Mouse (Mus musculus): Measurements from ENCODE around the gene Cdh26. TPM values are rescaled to one million over a fixed set of nuclear protein-coding genes. Genes with fewer than 3 reads are reported as not detected.

Cdh26 gene
- total and polyA plus RNA-seq, 2 experiments from 2014 or later: 0.32 to 0.49 TPM

DNA sequence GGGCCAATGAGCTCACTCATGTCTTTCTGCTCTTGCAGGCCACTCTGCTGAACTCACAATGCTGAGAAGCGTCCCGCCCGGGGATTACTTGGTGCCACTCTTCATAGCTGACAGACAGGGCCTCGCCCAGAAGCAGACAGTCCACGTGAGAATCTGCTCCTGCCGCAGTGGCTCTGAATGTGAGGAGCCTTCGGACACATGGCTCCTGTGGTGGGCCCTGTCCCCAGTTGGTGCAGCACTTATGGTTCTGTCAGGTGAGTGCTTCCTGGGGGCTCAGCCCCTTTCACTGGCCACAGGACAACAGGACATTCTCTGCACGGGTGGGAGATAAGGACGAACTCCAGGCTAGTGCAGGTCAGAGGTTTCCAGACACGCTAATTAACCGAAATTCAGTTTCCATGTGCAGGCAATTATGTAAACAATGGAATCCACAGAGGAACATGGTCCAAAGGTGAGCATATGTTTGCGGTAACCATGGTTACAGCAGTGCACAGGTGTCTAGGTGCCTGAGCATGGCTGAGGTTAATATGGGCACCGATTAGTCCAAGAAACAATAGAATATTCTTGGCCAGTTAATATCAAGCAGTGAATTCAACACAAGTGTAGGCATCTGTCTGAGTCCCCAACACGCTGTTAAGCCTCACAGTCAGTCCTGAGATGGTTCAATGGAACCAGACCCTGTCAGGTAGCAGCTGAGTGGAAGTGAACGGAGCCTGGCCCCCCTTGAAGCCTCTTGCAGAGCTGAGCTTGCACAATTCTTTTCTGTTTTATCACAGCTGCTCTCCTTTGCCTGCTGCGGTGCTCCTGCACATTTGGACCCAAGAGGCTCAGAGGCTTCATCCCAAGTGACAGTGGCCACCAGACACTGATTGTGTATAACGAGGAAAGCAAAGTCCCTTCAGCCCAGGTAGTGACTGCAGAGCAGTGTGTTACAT is 41.5 kb downstream of the Cdh26 start:
- ATAC-seq (ENCODE audit: low FRiP score): no peak
- TF ChIP-seq CTCF (IDR thresholded peaks at IDR 0.05): no peak
- 74% methylated on average over 17 of the region's 17 CpGs for WGBS
- Histone ChIP-seq H3K27ac (ENCODE audit: low read depth, low read length) (no peak overlapping the region), H3K4me3 (ENCODE audit: low read depth, low read length) (no peak overlapping the region), H3K27me3 (ENCODE audit: insufficient read depth, low read length) (no peaks in the 10 kb centered on the region), H3K4me1 (ENCODE audit: insufficient read depth, low read length) (0 out of 2 replicates have a peak, but pooled peaks cover 3% of the 10 kb centered on the region), H3K9ac (replicated peaks; ENCODE audit: low read length, poor library complexity, severe bottlenecking) (no peak overlapping the region), H3K36me3 (ENCODE audit: insufficient read depth, low read length) (no peaks in the 10 kb centered on the region), H3K9me3 (ENCODE audit: low read length) (no peaks in the 10 kb centered on the region), H3K4me2 (ENCODE audit: low read depth, low read length, poor library complexity, severe bottlenecking) (no peak overlapping the region)
- no peak for DNase-seq (ENCODE audit: low spot score)

- peak; percentile 18 for DNase-seq (ENCODE audit: low spot score)
- ATAC-seq (ENCODE audit: low FRiP score): peak; percentile 25; the same call in 1 of the 2 replicates
Observed at GRCm38 (mm10) chr2:178473916-178474315, 43.6 kb downstream of the Cdh26 start.

GRCm38 (mm10) chr2:178477228-178477627 is 46.9 kb downstream of the Cdh26 start:
- no peaks in the 10 kb centered on the region for H3K27me3 ChIP-seq (ENCODE audit: insufficient read depth, low read length)
- no peak for TF ChIP-seq CTCF (IDR thresholded peaks at IDR 0.05)
- no peaks in the 10 kb centered on the region for H3K4me1 ChIP-seq (ENCODE audit: insufficient read depth, low read length)
- no peaks in the 10 kb centered on the region for H3K36me3 ChIP-seq (ENCODE audit: insufficient read depth, low read length)
- no peak for ATAC-seq (ENCODE audit: low FRiP score)
- no peak for DNase-seq (ENCODE audit: low spot score)
- no peak overlapping the region for H3K4me3 ChIP-seq (ENCODE audit: low read depth, low read length)
- WGBS: 71% methylated on average over 2 of the region's 2 CpGs
- H3K9ac ChIP-seq (replicated peaks; ENCODE audit: low read length, poor library complexity, severe bottlenecking): no peak overlapping the region
- no peak overlapping the region for H3K4me2 ChIP-seq (ENCODE audit: low read depth, low read length, poor library complexity, severe bottlenecking)
- no peaks in the 10 kb centered on the region for H3K9me3 ChIP-seq (ENCODE audit: low read length)
- no peak overlapping the region for H3K27ac ChIP-seq (ENCODE audit: low read depth, low read length)

More at GRCm38 (mm10) chr2:178473916-178474315, 43.6 kb downstream of the Cdh26 start:
- H3K27me3 ChIP-seq (ENCODE audit: insufficient read depth, low read length): no peaks in the 10 kb centered on the region
- no peaks in the 10 kb centered on the region for H3K9me3 ChIP-seq (ENCODE audit: low read length)
- 0 out of 2 replicates have a peak, but pooled peaks cover 3% of the 10 kb centered on the region for H3K4me1 ChIP-seq (ENCODE audit: insufficient read depth, low read length)
- WGBS: 60% methylated on average over 10 of the region's 10 CpGs
- H3K27ac ChIP-seq (ENCODE audit: low read depth, low read length): no peak overlapping the region
- no peak for TF ChIP-seq CTCF (IDR thresholded peaks at IDR 0.05)
- H3K4me2 ChIP-seq (ENCODE audit: low read depth, low read length, poor library complexity, severe bottlenecking): no peak overlapping the region
- H3K4me3 ChIP-seq (ENCODE audit: low read depth, low read length): no peak overlapping the region
- H3K9ac ChIP-seq (replicated peaks; ENCODE audit: low read length, poor library complexity, severe bottlenecking): no peak overlapping the region
- H3K36me3 ChIP-seq (ENCODE audit: insufficient read depth, low read length): no peaks in the 10 kb centered on the region

- H3K4me2 ChIP-seq (ENCODE audit: low read depth, low read length, poor library complexity, severe bottlenecking): no peak overlapping the region
- 78% methylated on average over 2 of the region's 2 CpGs for WGBS
- H3K9me3 ChIP-seq (ENCODE audit: low read length): no peaks in the 10 kb centered on the region
- ATAC-seq (ENCODE audit: low FRiP score): no peak
- DNase-seq (ENCODE audit: low spot score): peak; percentile 48
- H3K36me3 ChIP-seq (ENCODE audit: insufficient read depth, low read length): no peaks in the 10 kb centered on the region
- H3K27me3 ChIP-seq (ENCODE audit: insufficient read depth, low read length): no peaks in the 10 kb centered on the region
- no peak for TF ChIP-seq CTCF (IDR thresholded peaks at IDR 0.05)
- no peak overlapping the region for H3K27ac ChIP-seq (ENCODE audit: low read depth, low read length)
- no peaks in the 10 kb centered on the region for H3K4me1 ChIP-seq (ENCODE audit: insufficient read depth, low read length)
- no peak overlapping the region for H3K9ac ChIP-seq (replicated peaks; ENCODE audit: low read length, poor library complexity, severe bottlenecking)
- no peak overlapping the region for H3K4me3 ChIP-seq (ENCODE audit: low read depth, low read length)
Observed at GRCm38 (mm10) chr2:178479011-178479410, 48.7 kb downstream of the Cdh26 start.

- Histone ChIP-seq H3K9ac (replicated peaks; ENCODE audit: low read length, poor library complexity, severe bottlenecking) (no peak overlapping the region), H3K4me3 (ENCODE audit: low read depth, low read length) (no peak overlapping the region), H3K36me3 (ENCODE audit: insufficient read depth, low read length) (no peaks in the 10 kb centered on the region), H3K4me1 (ENCODE audit: insufficient read depth, low read length) (no peaks in the 10 kb centered on the region), H3K9me3 (ENCODE audit: low read length) (no peaks in the 10 kb centered on the region), H3K27ac (ENCODE audit: low read depth, low read length) (no peak overlapping the region), H3K4me2 (ENCODE audit: low read depth, low read length, poor library complexity, severe bottlenecking) (no peak overlapping the region), H3K27me3 (ENCODE audit: insufficient read depth, low read length) (no peaks in the 10 kb centered on the region)
- no peak for TF ChIP-seq CTCF (IDR thresholded peaks at IDR 0.05)
- DNase-seq (ENCODE audit: low spot score) (no peak), ATAC-seq (ENCODE audit: low FRiP score) (no peak)
- 90% methylated on average over 2 of the region's 2 CpGs for WGBS
Observed at GRCm38 (mm10) chr2:178480932-178481331, 50.6 kb downstream of the Cdh26 start.

DNA sequence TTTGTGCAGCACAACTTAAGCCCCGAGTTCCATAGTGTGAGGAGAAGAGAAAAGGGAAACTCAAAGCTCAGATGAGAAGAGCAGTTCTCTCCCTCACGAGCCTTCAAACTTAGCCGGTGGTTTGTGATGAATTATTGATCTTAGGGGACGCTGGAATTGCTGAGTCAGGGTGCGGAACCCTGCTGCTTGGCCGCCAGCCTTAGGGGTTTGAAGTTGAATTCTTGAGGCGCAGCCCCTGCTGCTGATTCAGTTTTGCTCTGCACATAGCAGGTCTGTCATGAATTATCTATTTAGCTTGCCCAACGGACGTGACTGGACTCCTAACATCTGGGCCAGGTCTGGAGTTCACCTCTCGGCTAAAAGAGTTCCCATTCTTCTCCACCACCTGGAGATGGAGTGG is 53.1 kb downstream of the Cdh26 start:
- DNase-seq (ENCODE audit: low spot score) (no peak), ATAC-seq (ENCODE audit: low FRiP score) (0 out of 2 replicates have a peak, but pooled peaks have one; percentile 31)
- WGBS: 38% methylated on average over 10 of the region's 10 CpGs
- Histone ChIP-seq H3K4me3 (ENCODE audit: low read depth, low read length) (no peak overlapping the region), H3K27me3 (ENCODE audit: insufficient read depth, low read length) (no peaks in the 10 kb centered on the region), H3K9ac (replicated peaks; ENCODE audit: low read length, poor library complexity, severe bottlenecking) (no peak overlapping the region), H3K4me1 (ENCODE audit: insufficient read depth, low read length) (no peaks in the 10 kb centered on the region), H3K36me3 (ENCODE audit: insufficient read depth, low read length) (no peaks in the 10 kb centered on the region), H3K9me3 (ENCODE audit: low read length) (no peaks in the 10 kb centered on the region), H3K4me2 (ENCODE audit: low read depth, low read length, poor library complexity, severe bottlenecking) (no peak overlapping the region), H3K27ac (ENCODE audit: low read depth, low read length) (no peak overlapping the region)
- no peak for TF ChIP-seq CTCF (IDR thresholded peaks at IDR 0.05)
